Mouse (Mus musculus) thymus, postnatal 14 days (tissue): ENCODE results near the gene Zfp541.

ENCODE experiments used
- DNase-seq: peaks from one replicate; pipeline ENCODE4 v3.0.0; 2021

Gene Zfp541

DNA sequence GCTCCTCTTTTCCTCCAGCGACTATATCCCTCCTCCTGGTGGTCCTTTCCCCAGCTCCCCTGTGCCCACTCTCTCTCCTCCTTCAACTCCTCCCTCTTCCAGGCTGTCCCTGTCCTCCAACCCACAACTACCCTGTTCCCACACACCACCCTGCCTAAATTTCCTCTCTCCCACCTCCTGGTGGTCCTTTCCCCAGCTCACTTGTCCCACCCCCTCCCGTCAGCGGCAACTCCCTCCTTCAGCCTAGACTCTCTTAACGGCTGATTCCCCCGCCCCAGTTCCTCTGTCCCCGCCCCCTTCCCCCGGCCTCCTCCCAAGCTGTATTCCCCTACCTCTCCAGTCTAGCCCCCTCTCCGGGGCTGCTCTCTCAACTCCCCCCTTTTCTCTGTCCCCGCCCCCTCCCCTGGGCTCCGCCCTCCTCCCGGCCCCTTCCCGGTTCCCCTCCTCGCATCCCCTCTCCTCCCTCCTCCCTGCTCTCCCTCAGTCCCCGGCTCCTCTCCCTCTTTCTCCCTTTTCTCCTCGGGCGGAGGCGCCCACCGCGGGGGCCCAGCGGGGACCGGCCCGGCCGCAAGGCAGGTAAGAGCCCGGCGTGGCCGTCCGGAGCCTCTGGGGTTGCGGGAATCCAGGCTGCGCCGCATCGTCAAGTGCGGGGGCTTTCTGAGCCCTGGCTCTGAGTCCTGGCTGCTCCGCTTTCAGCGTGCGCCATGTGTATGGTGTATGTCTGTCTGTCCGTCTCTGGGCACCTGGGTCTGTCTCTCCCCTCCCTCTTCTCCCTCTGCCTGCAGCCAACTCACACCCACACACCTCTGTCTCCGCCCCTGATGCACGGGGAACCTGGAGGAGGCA lies 68.5 kb downstream of the Zfp541 start:
- no peak for DNase-seq

DNA sequence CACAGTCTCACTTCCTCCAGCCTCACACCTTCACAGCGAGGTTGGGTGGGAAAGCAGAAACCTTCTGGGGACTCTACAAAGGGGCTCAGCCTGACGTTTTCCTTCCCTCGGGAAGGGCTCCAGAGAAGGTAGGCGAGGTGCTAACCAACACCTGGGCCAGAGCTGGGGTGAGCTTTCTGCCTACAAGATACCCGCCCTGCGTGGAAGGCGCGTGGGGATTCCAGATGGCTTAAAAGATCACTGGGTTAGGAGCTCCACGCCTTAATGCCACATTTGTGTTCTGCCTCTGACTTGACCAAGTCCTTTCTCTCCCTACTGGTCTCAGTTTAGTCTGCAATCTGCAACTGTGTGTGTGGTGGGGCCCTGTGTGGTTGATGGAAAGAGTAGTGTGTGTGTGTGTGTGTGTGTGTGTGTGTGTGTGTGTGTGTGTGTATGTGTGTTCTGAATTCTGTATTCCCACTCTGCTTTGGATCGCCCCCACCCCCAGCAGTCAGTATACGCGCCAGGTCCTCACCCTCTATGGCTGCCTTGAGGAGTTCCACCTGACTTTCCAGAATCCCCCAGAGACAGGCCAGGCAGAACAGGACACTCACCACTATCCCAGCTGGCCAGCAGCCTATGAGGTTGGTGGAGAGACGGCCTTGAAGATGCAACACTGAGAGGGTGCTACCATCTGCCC lies 69.5 kb downstream of the Zfp541 start:
- no peak for DNase-seq

DNA sequence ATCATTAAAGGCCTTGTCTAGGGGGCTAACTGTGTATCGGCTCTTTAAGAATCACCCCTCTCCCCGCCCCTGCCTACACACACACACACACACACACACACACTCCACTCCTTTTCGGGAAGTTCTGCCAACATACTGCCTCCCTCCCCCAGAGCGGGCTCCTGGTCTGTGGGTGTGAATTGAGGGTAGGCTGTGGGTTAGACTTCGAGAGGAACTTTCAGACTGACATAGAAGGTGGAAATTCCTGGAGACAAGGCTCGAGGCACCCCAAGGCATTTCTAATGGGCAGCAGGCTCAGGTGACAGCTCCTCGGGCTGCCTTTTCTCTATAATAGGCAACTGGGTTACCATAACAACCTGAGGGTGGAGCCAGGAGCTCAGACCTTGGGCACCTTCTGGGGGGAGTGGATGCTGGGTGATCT lies 70.6 kb downstream of the Zfp541 start:
- no peak for DNase-seq

DNA sequence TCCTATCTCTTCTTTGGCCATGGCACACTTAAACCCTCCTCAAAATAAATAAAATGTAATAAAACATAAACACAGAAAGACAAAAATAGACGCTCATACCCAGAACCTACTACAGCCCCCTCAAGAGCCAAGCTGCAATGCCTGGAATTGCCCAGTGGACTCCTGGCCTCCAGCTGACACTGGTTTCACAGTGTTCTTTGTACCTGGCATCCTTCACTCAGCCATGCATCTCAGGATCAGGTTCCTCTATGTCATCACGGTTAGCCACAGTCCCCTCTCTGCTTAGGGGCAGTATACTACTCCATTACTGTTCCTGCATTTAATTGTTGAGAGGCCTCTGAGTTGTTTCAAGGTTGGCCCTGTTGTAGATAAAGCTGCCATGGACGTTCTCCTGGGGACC lies 71.3 kb downstream of the Zfp541 start:
- DNase-seq = no peak

DNA sequence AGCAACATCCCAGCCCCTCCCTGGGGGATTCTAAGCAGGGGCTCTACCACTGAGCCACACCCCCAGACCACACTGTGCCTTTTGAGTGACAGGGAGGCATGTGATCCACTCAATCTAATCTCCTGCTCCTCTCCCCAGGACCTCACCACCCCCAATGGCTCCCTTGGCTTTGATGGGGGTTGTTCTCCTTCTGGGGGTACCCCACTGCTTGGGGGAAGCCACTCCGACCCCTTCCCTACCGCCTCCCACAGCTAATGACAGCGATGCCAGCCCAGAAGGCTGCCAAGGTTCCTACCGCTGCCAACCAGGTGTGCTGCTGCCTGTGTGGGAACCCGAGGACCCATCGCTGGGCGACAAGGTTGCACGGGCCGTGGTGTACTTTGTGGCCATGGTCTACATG lies 72.1 kb downstream of the Zfp541 start:
- DNase-seq = no peak

DNA sequence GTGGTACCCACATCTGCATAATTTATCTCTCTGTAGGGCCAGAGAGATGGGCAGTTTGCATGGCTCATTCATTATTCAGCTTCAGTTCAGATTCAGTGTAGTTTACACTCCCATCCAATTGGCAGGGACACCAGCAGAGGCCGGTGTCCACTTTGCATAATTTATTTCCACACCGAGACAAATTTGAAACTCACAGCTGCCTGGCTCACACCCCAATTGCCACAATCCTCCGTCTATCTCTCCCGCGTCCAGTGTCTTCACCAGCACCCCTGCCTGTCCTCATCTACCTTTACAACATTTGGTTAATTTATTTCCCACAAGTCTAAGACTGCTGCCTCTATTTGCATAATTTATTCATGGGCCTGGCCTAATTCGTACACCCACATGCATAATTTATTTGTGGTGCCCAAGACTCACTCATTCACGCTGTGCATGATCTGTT lies 73.4 kb downstream of the Zfp541 start:
- DNase-seq = no peak
